Mouse (Mus musculus): Measurements from ENCODE around the gene Zc3h12a. TPM values are rescaled to one million over a fixed set of nuclear protein-coding genes. Genes with fewer than 3 reads are reported as not detected.

Zc3h12a gene
- polyA plus RNA-seq, 1 experiment from 2014 or later = 1.1 TPM

GRCm38 (mm10) chr4:125096066-125096465 lies 31.6 kb downstream of the Zc3h12a start:
- no peak overlapping the region for H3K4me3 ChIP-seq (ENCODE audit: low read depth, low read length)
- no peaks in the 10 kb centered on the region for H3K9me3 ChIP-seq (replicated peaks; ENCODE audit: control insufficient read depth, low read length)
- 92% methylated on average over 5 of the region's 5 CpGs for WGBS (ENCODE audit: insufficient replicate concordance)
- no peak overlapping the region for H3K9ac ChIP-seq (ENCODE audit: low read depth, low read length)
- no peaks in the 10 kb centered on the region for H3K4me1 ChIP-seq (ENCODE audit: control insufficient read depth, insufficient read depth, low read length)
- ATAC-seq (replicated peaks; ENCODE audit: insufficient number of reproducible peaks, low FRiP score, low TSS enrichment) = no peak
- peaks cover 11% of the 10 kb centered on the region for H3K36me3 ChIP-seq (ENCODE audit: control insufficient read depth, insufficient read depth, low read length)
- no peak overlapping the region for H3K27ac ChIP-seq (ENCODE audit: low read depth, low read length)
- no peaks in the 10 kb centered on the region for H3K27me3 ChIP-seq (ENCODE audit: control insufficient read depth, insufficient read depth, low read length)
- no peak overlapping the region for H3K4me2 ChIP-seq

GRCm38 (mm10) chr4:125093031-125093430 lies 34.6 kb downstream of the Zc3h12a start:
- H3K4me3 ChIP-seq (ENCODE audit: low read depth, low read length) = no peak overlapping the region

GRCm38 (mm10) chr4:125085346-125085841 lies 42.2 kb downstream of the Zc3h12a start:
- Histone ChIP-seq H3K36me3 (ENCODE audit: control insufficient read depth, insufficient read depth, low read length) (peaks cover 12% of the 10 kb centered on the region), H3K9ac (ENCODE audit: low read depth, low read length) (peak overlapping the region; percentile 93), H3K4me3 (ENCODE audit: low read depth, low read length) (peak overlapping the region; percentile 87), H3K4me2 (peak overlapping the region; percentile 81), H3K27me3 (ENCODE audit: control insufficient read depth, insufficient read depth, low read length) (no peaks in the 10 kb centered on the region), H3K4me1 (ENCODE audit: control insufficient read depth, insufficient read depth, low read length) (peaks cover 5% of the 10 kb centered on the region; the same call in 1 of the 2 replicates), H3K27ac (ENCODE audit: low read depth, low read length) (peak overlapping the region; percentile 98), H3K9me3 (replicated peaks; ENCODE audit: control insufficient read depth, low read length) (no peaks in the 10 kb centered on the region)
- WGBS (ENCODE audit: insufficient replicate concordance) = under 1% methylated on average over 45 of the region's 45 CpGs
- ATAC-seq (replicated peaks; ENCODE audit: insufficient number of reproducible peaks, low FRiP score, low TSS enrichment) = peak; percentile 93

More at GRCm38 (mm10) chr4:125093031-125093430, 34.6 kb downstream of the Zc3h12a start:
- H3K4me1 ChIP-seq (ENCODE audit: control insufficient read depth, insufficient read depth, low read length) = no peaks in the 10 kb centered on the region
- no peaks in the 10 kb centered on the region for H3K27me3 ChIP-seq (ENCODE audit: control insufficient read depth, insufficient read depth, low read length)
- no peak for ATAC-seq (replicated peaks; ENCODE audit: insufficient number of reproducible peaks, low FRiP score, low TSS enrichment)
- H3K9me3 ChIP-seq (replicated peaks; ENCODE audit: control insufficient read depth, low read length) = no peaks in the 10 kb centered on the region
- H3K27ac ChIP-seq (ENCODE audit: low read depth, low read length) = no peak overlapping the region
- 83% methylated on average over 5 of the region's 5 CpGs for WGBS (ENCODE audit: insufficient replicate concordance)
- H3K9ac ChIP-seq (ENCODE audit: low read depth, low read length) = no peak overlapping the region
- no peak overlapping the region for H3K4me2 ChIP-seq
- peaks cover 25% of the 10 kb centered on the region for H3K36me3 ChIP-seq (ENCODE audit: control insufficient read depth, insufficient read depth, low read length)

- Histone ChIP-seq H3K27me3 (ENCODE audit: control insufficient read depth, insufficient read depth, low read length) (no peaks in the 10 kb centered on the region), H3K4me3 (ENCODE audit: low read depth, low read length) (peak within 1 kb of the TSS; percentile 87), H3K4me1 (ENCODE audit: control insufficient read depth, insufficient read depth, low read length) (peaks cover 5% of the 10 kb centered on the region; the same call in 1 of the 2 replicates), H3K36me3 (ENCODE audit: control insufficient read depth, insufficient read depth, low read length) (peaks cover 6% of the 10 kb centered on the region), H3K9ac (ENCODE audit: low read depth, low read length) (peak within 1 kb of the TSS; percentile 93), H3K9me3 (replicated peaks; ENCODE audit: control insufficient read depth, low read length) (no peaks in the 10 kb centered on the region), H3K4me2 (peak within 1 kb of the TSS; percentile 81), H3K27ac (ENCODE audit: low read depth, low read length) (peak within 1 kb of the TSS; percentile 98)
- peak; percentile 88 for ATAC-seq (replicated peaks; ENCODE audit: insufficient number of reproducible peaks, low FRiP score, low TSS enrichment)
- WGBS (ENCODE audit: insufficient replicate concordance) = 3% methylated on average over 57 of the region's 63 CpGs
Observed at GRCm38 (mm10) chr4:125084403-125085345, 43.0 kb downstream of the Zc3h12a start, which contains the start of gene Meaf6. Gene Meaf6 (plus strand): TSS chr4:125085134.

- WGBS (ENCODE audit: insufficient replicate concordance) = 84% methylated on average over 2 of the region's 2 CpGs
- no peak for ATAC-seq (replicated peaks; ENCODE audit: insufficient number of reproducible peaks, low FRiP score, low TSS enrichment)
- Histone ChIP-seq H3K27ac (ENCODE audit: low read depth, low read length) (no peak overlapping the region), H3K4me3 (ENCODE audit: low read depth, low read length) (no peak overlapping the region), H3K36me3 (ENCODE audit: control insufficient read depth, insufficient read depth, low read length) (peaks cover 5% of the 10 kb centered on the region), H3K4me1 (ENCODE audit: control insufficient read depth, insufficient read depth, low read length) (no peaks in the 10 kb centered on the region), H3K27me3 (ENCODE audit: control insufficient read depth, insufficient read depth, low read length) (no peaks in the 10 kb centered on the region), H3K9me3 (replicated peaks; ENCODE audit: control insufficient read depth, low read length) (no peaks in the 10 kb centered on the region), H3K4me2 (no peak overlapping the region), H3K9ac (ENCODE audit: low read depth, low read length) (no peak overlapping the region)
Observed at GRCm38 (mm10) chr4:125078698-125079097, 48.9 kb downstream of the Zc3h12a start.

- no peak overlapping the region for H3K4me3 ChIP-seq (ENCODE audit: low read depth, low read length)
- no peaks in the 10 kb centered on the region for H3K9me3 ChIP-seq (replicated peaks; ENCODE audit: control insufficient read depth, low read length)
- peaks cover 15% of the 10 kb centered on the region for H3K36me3 ChIP-seq (ENCODE audit: control insufficient read depth, insufficient read depth, low read length)
- no peaks in the 10 kb centered on the region for H3K27me3 ChIP-seq (ENCODE audit: control insufficient read depth, insufficient read depth, low read length)
- WGBS (ENCODE audit: insufficient replicate concordance) = 89% methylated on average over 2 of the region's 2 CpGs
- no peak for ATAC-seq (replicated peaks; ENCODE audit: insufficient number of reproducible peaks, low FRiP score, low TSS enrichment)
- H3K27ac ChIP-seq (ENCODE audit: low read depth, low read length) = no peak overlapping the region
- H3K4me2 ChIP-seq = no peak overlapping the region
- no peaks in the 10 kb centered on the region for H3K4me1 ChIP-seq (ENCODE audit: control insufficient read depth, insufficient read depth, low read length)
- no peak overlapping the region for H3K9ac ChIP-seq (ENCODE audit: low read depth, low read length)
Observed at GRCm38 (mm10) chr4:125077700-125078099, 49.9 kb downstream of the Zc3h12a start.

Other genes with a start within 250 kb of the Zc3h12a start
- gene Epha10, start 246.9 kb downstream of the Zc3h12a start, polyA plus RNA-seq (2014; fragmentation: Nextera tagmentation; extraction: Ambion mirVana) = not detected in 2 replicates
- gene 9930104L06Rik, start 190.8 kb downstream of the Zc3h12a start, polyA plus RNA-seq (2014; fragmentation: Nextera tagmentation; extraction: Ambion mirVana) = 3.2 and 5.4 TPM in 2 replicates
- gene Cdca8, start 188.5 kb downstream of the Zc3h12a start, polyA plus RNA-seq (2014; fragmentation: Nextera tagmentation; extraction: Ambion mirVana) = 131 and 136 TPM in 2 replicates
- gene Rspo1, start 141.4 kb downstream of the Zc3h12a start, polyA plus RNA-seq (2014; fragmentation: Nextera tagmentation; extraction: Ambion mirVana) = 6.9 and 10.4 TPM in 2 replicates
- gene Gnl2, start 111.3 kb downstream of the Zc3h12a start, polyA plus RNA-seq (2014; fragmentation: Nextera tagmentation; extraction: Ambion mirVana) = 61.9 and 65.9 TPM in 2 replicates
- gene Dnali1, start 62.1 kb downstream of the Zc3h12a start, polyA plus RNA-seq (2014; fragmentation: Nextera tagmentation; extraction: Ambion mirVana) = 0.14 and 0.20 TPM in 2 replicates
- gene Snip1, start 61.2 kb downstream of the Zc3h12a start, polyA plus RNA-seq (2014; fragmentation: Nextera tagmentation; extraction: Ambion mirVana) = 20.6 and 20.8 TPM in 2 replicates
- gene Meaf6, start 42.7 kb downstream of the Zc3h12a start, polyA plus RNA-seq (2014; fragmentation: Nextera tagmentation; extraction: Ambion mirVana) = 53.4 and 55.4 TPM in 2 replicates

All from heart, embryonic 11.5 days (tissue).